Mouse (Mus musculus) ES-Bruce4 (cell line): Measurements from ENCODE around the gene Kifc3. TPM values are rescaled to one million over a fixed set of nuclear protein-coding genes. Genes with fewer than 3 reads are reported as not detected.

Experiments
- H3K27ac ChIP-seq: 2 replicates; pipeline ENCODE4 v1.5.1; 2012; ENCODE audit warnings: low read length, inconsistent platforms; ENCODE audit not compliant: insufficient read depth
- H3K27me3 ChIP-seq: 2 replicates; pipeline ENCODE4 v1.6.1; 2012; ENCODE audit warnings: mild to moderate bottlenecking, low read length, inconsistent platforms; ENCODE audit not compliant: control insufficient read depth, poor library complexity, insufficient read depth, severe bottlenecking
- H3K36me3 ChIP-seq: 2 replicates; pipeline ENCODE4 v1.6.1; 2012; ENCODE audit warnings: inconsistent platforms, mild to moderate bottlenecking, low read length, moderate library complexity; ENCODE audit not compliant: control insufficient read depth, poor library complexity, insufficient read depth, severe bottlenecking
- H3K4me1 ChIP-seq: one replicate; pipeline ENCODE4 v1.8.1; 2011; ENCODE audit warnings: low read length; ENCODE audit not compliant: control insufficient read depth, insufficient read depth
- H3K4me3 ChIP-seq: 2 replicates; pipeline ENCODE4 v1.5.1; 2011; ENCODE audit warnings: low read depth, mild to moderate bottlenecking, low read length
- H3K9ac ChIP-seq: 2 replicates; pipeline ENCODE4 v1.6.1; 2012; ENCODE audit warnings: low read depth, mild to moderate bottlenecking, inconsistent platforms; ENCODE audit not compliant: poor library complexity, severe bottlenecking
- H3K9me3 ChIP-seq: replicated peaks from 2 replicates; pipeline ENCODE4 v1.6.1; 2012; ENCODE audit warnings: mild to moderate bottlenecking, low read length, inconsistent platforms; ENCODE audit not compliant: control insufficient read depth, poor library complexity, insufficient read depth, severe bottlenecking
- CTCF ChIP-seq: IDR thresholded peaks from one replicate; pipeline ENCODE4 v1.8.1; 2011; ENCODE audit warnings: low read depth, low read length
- EP300 ChIP-seq: IDR thresholded peaks from 2 replicates; pipeline ENCODE4 v1.6.1; 2011; ENCODE audit warnings: low read depth, low read length; ENCODE audit not compliant: insufficient read depth
- POLR2A ChIP-seq: IDR thresholded peaks from one replicate; pipeline ENCODE4 v1.8.1; 2011; ENCODE audit warnings: low read length; ENCODE audit not compliant: insufficient read depth
- polyA plus RNA-seq: library from polyadenylated mRNA; stranded (reverse); fragments of >200 nt; gene quantifications from 2 replicates; pipeline ENCODE4 v1.2.4, GENCODE M21; 2011; ENCODE audit warnings: low read depth; ENCODE audit not compliant: missing spikeins, insufficient read depth, insufficient read length

The Kifc3 gene
- polyA plus RNA-seq, 1 experiment: 19.0 TPM

DNA sequence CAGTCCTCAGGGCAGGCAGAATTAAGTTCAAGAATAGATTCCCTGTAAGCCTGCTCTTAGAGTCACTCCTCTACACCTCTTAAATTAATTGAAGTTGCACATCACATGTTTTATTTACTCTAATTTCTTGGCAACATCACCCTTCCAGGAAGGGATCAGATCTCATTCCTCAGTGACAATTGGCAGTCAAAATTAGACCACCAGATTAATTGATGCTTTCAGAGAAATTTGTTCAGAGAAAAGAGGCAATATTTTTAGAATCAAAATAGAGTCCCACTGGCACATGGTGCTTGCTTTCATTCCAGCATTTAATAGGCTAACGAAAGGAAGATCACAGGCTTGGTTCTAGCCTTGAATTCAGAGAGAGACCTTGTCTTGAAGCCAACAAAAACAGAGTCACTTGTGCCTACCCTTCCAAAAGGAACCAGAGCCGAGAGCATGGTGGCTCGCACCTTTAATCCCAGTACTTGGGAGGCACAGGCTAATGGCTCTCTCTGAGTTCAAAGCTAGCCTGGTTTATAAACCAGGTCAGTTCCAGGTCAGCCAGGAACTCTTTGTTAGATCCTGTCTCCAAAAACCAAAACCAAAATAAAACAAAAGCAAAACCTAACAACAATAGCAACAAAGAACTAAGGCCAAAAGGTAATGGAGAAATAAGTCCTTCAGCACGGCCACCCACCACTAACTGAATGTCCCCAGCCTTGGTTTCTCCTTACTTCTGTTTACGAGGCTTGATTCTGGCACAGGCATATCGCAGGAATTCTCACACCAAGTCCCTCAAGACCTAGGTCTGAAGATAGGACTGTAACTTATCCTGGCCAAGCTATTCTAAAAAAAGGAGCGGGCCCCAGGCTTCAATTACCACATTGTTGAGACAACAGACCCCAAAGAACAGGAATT is 23.9 kb upstream of the Kifc3 start:
- H3K4me1 ChIP-seq: no peaks in the 10 kb centered on the region
- no peaks in the 10 kb centered on the region for H3K36me3 ChIP-seq
- no peak overlapping the region for H3K4me3 ChIP-seq
- no peak overlapping the region for H3K9ac ChIP-seq
- H3K9me3 ChIP-seq: no peaks in the 10 kb centered on the region
- no peaks in the 10 kb centered on the region for H3K27me3 ChIP-seq
- TF ChIP-seq CTCF (no peak), POLR2A (no peak), EP300 (no peak)
- no peak overlapping the region for H3K27ac ChIP-seq

GRCm38 (mm10) chr8:95223969-95224368 is 21.4 kb upstream of the Kifc3 start:
- no peaks in the 10 kb centered on the region for H3K4me1 ChIP-seq
- H3K27me3 ChIP-seq: no peaks in the 10 kb centered on the region
- no peak overlapping the region for H3K4me3 ChIP-seq
- no peaks in the 10 kb centered on the region for H3K36me3 ChIP-seq
- no peak for TF ChIP-seq EP300
- TF ChIP-seq POLR2A: no peak
- TF ChIP-seq CTCF: no peak
- H3K9ac ChIP-seq: no peak overlapping the region
- H3K9me3 ChIP-seq: no peaks in the 10 kb centered on the region
- H3K27ac ChIP-seq: no peak overlapping the region

DNA sequence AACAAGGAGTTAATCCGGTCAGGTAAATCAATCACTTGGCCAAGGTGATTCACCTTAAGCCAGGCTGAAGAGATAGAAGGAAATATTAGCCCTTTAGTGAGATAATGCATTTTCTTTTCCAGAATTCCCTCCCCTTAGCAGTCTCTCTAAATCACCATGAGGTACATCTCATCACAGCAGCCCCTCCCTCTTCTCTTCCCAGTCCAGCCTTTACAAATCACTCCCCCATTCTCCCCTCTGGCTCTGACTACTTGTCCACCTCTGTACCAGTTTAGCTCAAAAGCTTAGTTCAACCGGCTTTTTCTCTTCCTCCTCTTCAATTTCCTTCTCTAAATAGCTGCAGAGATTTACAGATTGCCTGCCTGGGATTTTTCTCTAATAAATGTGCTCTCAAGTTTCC is 18.4 kb upstream of the Kifc3 start:
- Histone ChIP-seq H3K27me3 (no peaks in the 10 kb centered on the region), H3K36me3 (no peaks in the 10 kb centered on the region), H3K9me3 (no peaks in the 10 kb centered on the region), H3K4me3 (no peak overlapping the region), H3K27ac (no peak overlapping the region), H3K9ac (no peak overlapping the region), H3K4me1 (no peaks in the 10 kb centered on the region)
- no peak for TF ChIP-seq POLR2A
- no peak for TF ChIP-seq CTCF
- no peak for TF ChIP-seq EP300

DNA sequence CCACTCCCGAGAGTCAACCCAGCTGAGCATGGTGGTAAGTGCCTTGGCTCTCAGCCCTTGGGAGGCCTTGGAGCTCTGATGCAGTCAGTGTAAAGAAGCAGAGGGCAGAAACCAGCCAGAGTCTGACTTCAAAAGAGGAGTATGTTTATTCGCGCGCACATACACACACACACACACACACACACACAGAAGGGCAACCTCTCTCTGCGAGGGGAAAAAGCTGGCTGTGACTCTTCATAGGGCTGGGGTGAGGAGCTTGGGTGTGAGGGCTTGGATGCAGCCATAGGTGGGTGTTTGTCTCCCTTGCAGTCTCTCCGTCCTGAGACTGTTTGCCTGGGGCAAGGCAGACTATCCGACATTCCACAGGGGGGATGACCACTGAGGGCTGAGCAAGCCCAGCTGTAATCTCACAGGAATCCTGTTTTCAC is 18.0 kb upstream of the Kifc3 start:
- no peak overlapping the region for H3K27ac ChIP-seq
- no peak overlapping the region for H3K4me3 ChIP-seq
- H3K9ac ChIP-seq: no peak overlapping the region
- H3K36me3 ChIP-seq: no peaks in the 10 kb centered on the region
- H3K4me1 ChIP-seq: no peaks in the 10 kb centered on the region
- TF ChIP-seq EP300: no peak
- no peak for TF ChIP-seq POLR2A
- TF ChIP-seq CTCF: no peak
- no peaks in the 10 kb centered on the region for H3K9me3 ChIP-seq
- H3K27me3 ChIP-seq: no peaks in the 10 kb centered on the region

DNA sequence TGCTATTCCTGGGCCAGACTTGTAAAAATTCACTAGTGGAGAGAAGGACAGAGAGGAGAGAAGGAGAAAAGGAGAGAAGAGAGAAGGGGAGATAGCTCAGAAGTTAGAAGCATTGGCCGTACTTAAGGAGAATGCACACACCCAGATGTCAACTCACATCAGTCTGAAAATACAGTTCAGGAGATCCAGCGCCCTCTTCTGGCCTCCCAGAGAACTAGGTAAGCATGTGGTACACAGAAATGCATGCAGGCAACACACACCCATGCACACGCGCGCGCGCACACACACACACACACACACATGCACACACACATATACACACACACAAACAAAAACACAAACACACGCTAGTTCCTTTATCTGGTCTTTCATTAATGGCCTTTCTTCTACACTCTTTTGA is 17.0 kb upstream of the Kifc3 start:
- Histone ChIP-seq H3K9ac (no peak overlapping the region), H3K27me3 (no peaks in the 10 kb centered on the region), H3K4me3 (no peak overlapping the region), H3K4me1 (no peaks in the 10 kb centered on the region), H3K36me3 (no peaks in the 10 kb centered on the region), H3K27ac (no peak overlapping the region), H3K9me3 (no peaks in the 10 kb centered on the region)
- TF ChIP-seq EP300 (no peak), CTCF (peak; percentile 47)

DNA sequence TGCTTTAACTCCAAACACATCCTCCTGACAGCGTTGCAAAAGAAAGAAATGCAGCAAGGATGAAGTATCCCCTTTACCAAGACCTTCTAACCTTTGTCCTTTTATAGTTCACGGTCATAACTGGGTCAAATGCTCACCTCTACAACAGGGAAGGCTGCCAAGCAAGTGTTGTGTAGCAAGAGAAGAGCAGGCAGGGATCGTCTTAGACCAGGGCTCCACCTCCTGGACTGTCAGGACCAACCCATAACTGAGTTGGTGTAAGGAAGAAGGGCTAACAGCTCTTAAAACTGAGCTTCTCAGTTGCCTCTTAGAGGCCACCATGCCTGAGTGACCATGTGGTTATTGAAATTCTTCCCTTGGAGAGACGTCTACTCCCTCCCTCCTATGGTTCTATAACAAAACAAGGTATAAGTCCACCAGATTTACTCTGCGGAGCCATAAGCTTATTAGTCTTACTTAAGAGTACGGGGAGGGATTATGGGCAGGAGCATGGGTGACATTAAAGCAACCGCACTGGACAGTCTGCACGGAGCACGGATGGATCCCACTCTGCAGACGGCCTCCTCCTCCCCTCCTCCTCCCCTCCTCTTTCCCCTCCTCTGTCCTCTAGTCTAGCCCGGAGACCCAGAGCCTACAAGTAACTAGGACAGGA is 13.2 kb upstream of the Kifc3 start:
- Histone ChIP-seq H3K27me3 (no peaks in the 10 kb centered on the region), H3K27ac (no peak overlapping the region), H3K4me1 (no peaks in the 10 kb centered on the region), H3K9me3 (no peaks in the 10 kb centered on the region), H3K4me3 (no peak overlapping the region), H3K36me3 (no peaks in the 10 kb centered on the region), H3K9ac (no peak overlapping the region)
- TF ChIP-seq EP300: no peak
- TF ChIP-seq POLR2A: no peak
- no peak for TF ChIP-seq CTCF
